Mouse (Mus musculus) limb, embryonic 10.5 days (tissue): ENCODE data around the gene Ldlrap1. TPM values are rescaled to one million over a fixed set of nuclear protein-coding genes. Genes with fewer than 3 reads are reported as not detected.

Experiments used
- DNase-seq: peaks from one replicate; pipeline ENCODE4 v3.0.0-alpha.2; 2017; ENCODE audit warnings: low spot score
- H3K27ac ChIP-seq: fragments of 300-500 bp; sonication (generic); 2 replicates; pipeline ENCODE4 v1.5.1; 2016; ENCODE audit warnings: mild to moderate bottlenecking
- H3K27me3 ChIP-seq: fragments of 300-500 bp; sonication (generic); 2 replicates; pipeline ENCODE4 v1.6.1; 2016; ENCODE audit warnings: low read depth, mild to moderate bottlenecking; ENCODE audit not compliant: poor library complexity, severe bottlenecking
- H3K36me3 ChIP-seq: fragments of 300-500 bp; sonication (generic); 2 replicates; pipeline ENCODE4 v1.6.1; 2016; ENCODE audit warnings: mild to moderate bottlenecking, moderate library complexity
- H3K4me1 ChIP-seq: fragments of 300-500 bp; sonication (generic); 2 replicates; pipeline ENCODE4 v1.6.1; 2016
- H3K4me3 ChIP-seq: fragments of 300-500 bp; sonication (generic); 2 replicates; pipeline ENCODE4 v1.5.1; 2016; ENCODE audit warnings: mild to moderate bottlenecking, moderate library complexity
- H3K9me3 ChIP-seq: fragments of 300-500 bp; sonication (generic); replicated peaks from 2 replicates; pipeline ENCODE4 v1.6.1; 2016; ENCODE audit warnings: mild to moderate bottlenecking
- WGBS: fragments of 180-500 bp; shearing (Covaris S2); methylation state at CpG from one replicate; pipeline ENCODE4 v1.1.7; 2016; 5-methylcytosine and 5-hydroxymethylcytosine counted together
- polyA plus RNA-seq: library from polyadenylated mRNA; unstranded; fragments of >200 nt; fragmentation: Nextera tagmentation; extraction: Ambion mirVana; gene quantifications from 2 replicates; pipeline ENCODE4 v1.2.1, GENCODE M21; 2016

The Ldlrap1 gene
- polyA plus RNA-seq, 1 experiment from 2014 or later: 20.4 TPM

DNA sequence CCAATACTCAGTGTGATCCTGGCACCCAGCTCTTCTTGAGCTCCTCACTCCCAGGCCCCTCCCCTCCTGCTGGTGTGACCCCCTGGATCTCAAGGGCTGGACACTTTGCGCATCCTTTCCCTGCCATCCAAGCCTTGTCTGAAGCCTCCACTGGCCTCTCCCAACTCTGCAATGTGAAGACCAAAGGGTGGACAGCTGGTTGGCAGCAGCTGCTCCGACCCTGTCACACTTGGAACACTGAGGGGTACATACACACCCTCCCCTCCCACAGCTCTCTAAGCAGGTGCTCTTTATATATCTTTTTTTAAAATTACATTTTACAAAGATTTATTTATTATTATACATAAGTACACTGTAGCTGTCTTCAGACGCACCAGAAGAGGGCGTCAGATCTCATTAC is 27.6 kb downstream of the Ldlrap1 start:
- no peak overlapping the region for H3K4me3 ChIP-seq
- H3K27me3 ChIP-seq: peaks cover 40% of the 10 kb centered on the region
- H3K4me1 ChIP-seq: peaks cover 49% of the 10 kb centered on the region
- 0 out of 2 replicates have a peak, but pooled peaks cover 2% of the 10 kb centered on the region for H3K36me3 ChIP-seq
- no peak for DNase-seq
- 89% methylated on average over 4 of the region's 4 CpGs for WGBS
- H3K27ac ChIP-seq: no peak overlapping the region
- no peaks in the 10 kb centered on the region for H3K9me3 ChIP-seq

DNA sequence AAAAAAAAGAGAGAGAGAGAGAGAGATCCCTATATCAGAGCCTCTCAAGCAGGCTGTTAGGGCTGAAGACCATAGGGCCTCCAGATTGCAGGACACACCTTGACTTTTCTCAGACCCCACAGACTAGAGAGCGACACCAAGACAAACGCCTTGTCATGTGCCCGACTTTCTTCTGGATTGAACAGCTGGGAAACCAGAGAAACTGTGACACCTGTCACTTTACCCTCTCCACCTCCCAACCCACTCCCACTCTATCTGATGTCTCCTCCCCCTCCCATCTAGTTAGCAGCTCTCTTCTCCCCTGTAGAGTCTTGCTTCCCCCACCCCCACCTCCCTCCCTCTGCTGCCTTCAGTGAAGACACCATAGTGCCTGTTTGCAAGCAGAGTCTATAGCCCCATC is 28.3 kb downstream of the Ldlrap1 start:
- Histone ChIP-seq H3K4me3 (no peak overlapping the region), H3K27ac (no peak overlapping the region), H3K9me3 (no peaks in the 10 kb centered on the region), H3K4me1 (peaks cover 56% of the 10 kb centered on the region), H3K27me3 (peaks cover 43% of the 10 kb centered on the region), H3K36me3 (no peaks in the 10 kb centered on the region)
- DNase-seq: no peak
- WGBS: 65% methylated on average over 3 of the region's 3 CpGs

DNA sequence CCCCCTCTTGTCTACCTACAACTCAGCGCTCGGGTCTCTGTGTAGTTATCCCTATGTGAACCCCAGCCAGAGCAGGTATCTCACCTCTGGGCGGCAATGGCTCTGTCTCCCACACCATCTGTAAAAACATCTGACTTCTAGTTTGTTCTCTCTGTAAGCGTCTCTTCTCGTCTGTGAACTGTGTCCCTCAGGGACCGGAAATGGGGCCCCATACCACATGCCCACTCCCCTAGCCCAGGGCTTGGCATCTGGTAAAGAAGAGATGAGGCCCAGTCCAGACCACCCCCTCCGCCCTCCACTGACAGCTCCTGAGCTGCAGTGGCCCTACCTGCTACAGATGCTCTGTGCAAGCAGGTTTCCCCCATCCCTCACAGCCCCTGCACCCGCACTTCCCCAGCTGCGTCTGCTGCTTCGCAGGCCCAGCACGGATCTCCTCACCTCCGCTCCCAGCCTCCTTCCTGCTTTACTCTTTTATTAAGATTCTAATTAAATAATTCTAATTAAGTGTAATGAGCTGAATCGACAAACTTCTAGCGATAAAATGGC is 30.4 kb downstream of the Ldlrap1 start:
- Histone ChIP-seq H3K27me3 (peaks cover 47% of the 10 kb centered on the region), H3K9me3 (no peaks in the 10 kb centered on the region), H3K4me3 (no peak overlapping the region), H3K4me1 (peaks cover 71% of the 10 kb centered on the region), H3K36me3 (no peaks in the 10 kb centered on the region), H3K27ac (peak overlapping the region; percentile 44; the same call in 1 of the 2 replicates)
- no peak for DNase-seq
- 61% methylated on average over 14 of the region's 14 CpGs for WGBS

DNA sequence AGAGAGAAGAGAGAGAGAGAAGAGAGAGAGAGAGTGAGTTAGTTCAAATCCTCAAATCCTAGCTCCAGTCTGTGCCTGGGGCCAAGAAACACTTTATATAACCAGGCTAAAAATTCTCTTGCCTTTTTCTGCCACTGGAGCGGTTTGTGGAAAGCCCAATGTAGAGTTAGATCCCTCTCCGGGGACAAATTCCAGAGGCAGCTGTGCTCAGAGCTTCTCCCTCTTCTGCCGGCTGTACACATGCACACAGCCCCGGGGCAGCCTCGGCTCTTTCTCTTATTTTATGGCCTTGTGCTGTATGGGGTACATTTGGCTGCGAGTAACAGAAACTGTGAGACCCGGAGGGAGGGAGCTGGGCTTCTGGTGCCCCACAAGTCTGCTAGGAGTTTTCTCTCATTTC is 31.7 kb downstream of the Ldlrap1 start:
- DNase-seq: no peak
- Histone ChIP-seq H3K36me3 (no peaks in the 10 kb centered on the region), H3K27ac (peak overlapping the region; percentile 44; the same call in 1 of the 2 replicates), H3K4me3 (no peak overlapping the region), H3K4me1 (peaks cover 63% of the 10 kb centered on the region), H3K9me3 (no peaks in the 10 kb centered on the region), H3K27me3 (peaks cover 54% of the 10 kb centered on the region)
- WGBS: 40% methylated on average over 7 of the region's 7 CpGs

DNA sequence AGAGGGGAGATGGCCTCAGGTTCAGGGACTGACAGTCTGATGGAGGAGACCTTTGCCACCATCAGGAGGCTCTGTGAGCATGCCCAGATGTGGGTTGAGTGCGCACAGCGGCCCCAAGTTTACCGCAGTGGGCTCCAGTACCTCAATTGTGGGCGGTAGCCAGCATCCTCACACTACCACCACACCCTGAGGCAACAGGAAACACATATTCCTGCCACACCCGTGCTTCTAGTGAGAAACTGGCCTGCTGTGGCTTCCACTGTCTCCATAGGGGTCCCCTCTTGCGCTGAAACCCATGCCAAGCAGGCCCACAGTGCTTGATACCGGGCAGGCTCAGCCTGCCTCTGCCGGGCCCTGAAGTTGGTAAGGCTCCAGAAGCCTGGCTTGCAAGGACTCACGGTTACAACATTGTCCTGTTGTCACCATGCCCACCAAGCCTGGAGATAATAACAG is 33.2 kb downstream of the Ldlrap1 start:
- H3K9me3 ChIP-seq: no peaks in the 10 kb centered on the region
- H3K4me3 ChIP-seq: peak overlapping the region; percentile 24; the same call in 1 of the 2 replicates
- H3K4me1 ChIP-seq: peaks cover 72% of the 10 kb centered on the region
- no peak for DNase-seq
- WGBS: 55% methylated on average over 9 of the region's 9 CpGs
- peak overlapping the region; percentile 64 for H3K27ac ChIP-seq
- H3K27me3 ChIP-seq: peaks cover 64% of the 10 kb centered on the region
- no peaks in the 10 kb centered on the region for H3K36me3 ChIP-seq

DNA sequence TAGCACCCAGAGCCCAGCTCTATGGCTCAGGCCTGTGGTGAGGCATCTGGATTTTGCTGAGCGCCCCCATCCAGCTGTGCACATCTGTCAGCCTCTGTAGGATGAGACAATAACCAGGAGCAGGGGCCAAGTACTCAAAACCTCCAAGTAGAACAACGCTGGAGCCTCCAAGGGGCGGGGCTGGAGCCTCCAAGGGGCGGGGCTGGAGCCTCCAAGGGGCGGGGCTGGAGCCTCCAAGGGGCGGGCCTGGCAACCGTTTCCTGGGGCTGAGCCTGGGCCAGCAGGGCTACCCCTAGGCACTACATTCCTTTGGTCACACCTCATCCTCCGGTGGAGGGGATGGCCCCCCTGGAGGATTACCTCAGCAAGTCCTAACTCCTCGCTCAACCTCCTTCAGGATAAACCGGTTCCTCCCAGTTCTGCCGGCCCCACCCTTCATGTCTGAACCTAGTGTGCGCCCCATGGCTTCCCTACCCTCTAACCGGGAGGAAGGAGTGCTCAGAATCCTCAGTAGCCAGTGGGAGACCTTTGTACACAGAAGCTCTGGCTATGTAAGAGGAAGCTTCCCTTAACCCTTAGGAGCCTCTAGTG is 33.7 kb downstream of the Ldlrap1 start:
- peak; percentile 64 for DNase-seq
- peak overlapping the region; percentile 64; the same call in 1 of the 2 replicates for H3K27ac ChIP-seq
- no peaks in the 10 kb centered on the region for H3K9me3 ChIP-seq
- WGBS: 5% methylated on average over 13 of the region's 13 CpGs
- H3K4me1 ChIP-seq: peaks cover 74% of the 10 kb centered on the region
- peak overlapping the region; percentile 24 for H3K4me3 ChIP-seq
- peaks cover 68% of the 10 kb centered on the region for H3K27me3 ChIP-seq
- H3K36me3 ChIP-seq: no peaks in the 10 kb centered on the region

DNA sequence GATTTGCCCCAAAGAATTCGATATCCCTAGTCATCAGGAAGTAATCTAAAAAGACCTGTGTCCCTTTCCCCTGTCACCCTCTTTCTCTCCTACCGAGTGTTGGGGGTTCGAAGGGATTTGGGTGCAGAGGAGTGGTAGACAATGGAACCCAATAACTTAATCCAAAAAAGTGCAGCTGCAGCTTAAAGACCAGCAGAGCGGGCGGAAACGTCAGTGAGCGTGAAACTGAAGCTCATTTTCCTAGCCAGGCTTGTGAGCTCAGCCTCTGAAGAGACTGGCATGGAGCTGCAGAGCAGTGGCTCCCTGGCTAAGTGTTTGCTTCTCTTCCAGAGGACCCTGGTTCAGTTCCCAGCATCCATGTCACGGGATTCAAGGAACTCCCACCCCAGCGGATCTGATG is 34.5 kb downstream of the Ldlrap1 start:
- Histone ChIP-seq H3K27ac (no peak overlapping the region), H3K27me3 (peaks cover 66% of the 10 kb centered on the region), H3K9me3 (no peaks in the 10 kb centered on the region), H3K4me1 (peaks cover 75% of the 10 kb centered on the region), H3K36me3 (no peaks in the 10 kb centered on the region), H3K4me3 (no peak overlapping the region)
- no peak for DNase-seq
- 66% methylated on average over 9 of the region's 9 CpGs for WGBS

DNA sequence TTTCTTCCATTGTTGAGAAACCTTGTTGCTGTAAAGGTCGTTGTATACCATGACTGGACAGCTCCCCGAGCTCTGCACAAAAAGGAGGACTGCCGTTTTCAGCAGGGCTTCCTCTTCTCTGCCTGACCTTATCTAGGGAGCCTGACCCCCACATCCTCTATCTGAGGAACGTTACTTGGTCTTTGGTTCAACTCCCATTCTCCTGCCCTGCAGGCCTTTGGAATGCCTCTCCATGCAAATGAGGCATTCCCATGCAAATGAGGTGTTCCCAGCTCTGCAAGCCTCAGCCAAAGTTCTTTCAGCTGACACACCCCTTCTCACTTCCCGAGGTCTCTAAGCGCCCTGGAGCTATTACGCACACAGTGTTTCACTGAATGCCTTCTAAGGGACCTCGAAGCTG is 37.7 kb downstream of the Ldlrap1 start:
- H3K27ac ChIP-seq: no peak overlapping the region
- no peak for DNase-seq
- H3K36me3 ChIP-seq: no peaks in the 10 kb centered on the region
- H3K4me1 ChIP-seq: peaks cover 52% of the 10 kb centered on the region
- 8% methylated on average over 8 of the region's 8 CpGs for WGBS
- no peaks in the 10 kb centered on the region for H3K9me3 ChIP-seq
- H3K27me3 ChIP-seq: peaks cover 47% of the 10 kb centered on the region
- no peak overlapping the region for H3K4me3 ChIP-seq

DNA sequence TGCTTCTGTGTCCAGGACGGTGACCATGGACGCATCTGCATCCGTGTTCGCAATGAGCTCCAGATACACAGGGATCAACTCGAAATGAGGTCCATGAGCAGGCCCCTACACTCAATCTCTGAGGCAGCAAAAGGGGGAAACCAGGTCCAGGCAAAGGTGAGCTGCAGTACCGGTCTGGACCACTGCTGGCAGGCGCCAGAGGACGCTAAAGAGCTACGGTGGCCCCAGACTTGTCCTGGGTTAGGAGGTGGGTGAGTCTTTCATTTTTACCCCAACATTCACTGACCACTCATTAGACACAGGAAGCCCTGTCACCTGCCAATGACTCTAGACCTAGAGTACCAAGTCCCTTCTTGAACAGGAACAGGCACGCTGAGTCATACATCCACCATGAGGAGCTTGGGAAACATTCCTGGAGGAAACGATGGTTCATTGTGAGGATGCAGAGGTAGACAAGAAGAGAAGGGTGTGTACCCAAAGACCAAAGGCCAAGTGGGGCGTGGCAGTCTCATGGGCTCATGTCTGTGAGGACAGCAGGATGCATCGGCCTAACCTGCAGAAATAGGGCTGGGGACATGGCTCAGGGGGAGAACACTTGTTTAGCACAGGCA is 42.0 kb downstream of the Ldlrap1 start:
- Histone ChIP-seq H3K9me3 (no peaks in the 10 kb centered on the region), H3K36me3 (no peaks in the 10 kb centered on the region), H3K4me1 (peaks cover 34% of the 10 kb centered on the region), H3K27me3 (peaks cover 21% of the 10 kb centered on the region), H3K27ac (no peak overlapping the region), H3K4me3 (no peak overlapping the region)
- WGBS: 72% methylated on average over 13 of the region's 13 CpGs
- no peak for DNase-seq

DNA sequence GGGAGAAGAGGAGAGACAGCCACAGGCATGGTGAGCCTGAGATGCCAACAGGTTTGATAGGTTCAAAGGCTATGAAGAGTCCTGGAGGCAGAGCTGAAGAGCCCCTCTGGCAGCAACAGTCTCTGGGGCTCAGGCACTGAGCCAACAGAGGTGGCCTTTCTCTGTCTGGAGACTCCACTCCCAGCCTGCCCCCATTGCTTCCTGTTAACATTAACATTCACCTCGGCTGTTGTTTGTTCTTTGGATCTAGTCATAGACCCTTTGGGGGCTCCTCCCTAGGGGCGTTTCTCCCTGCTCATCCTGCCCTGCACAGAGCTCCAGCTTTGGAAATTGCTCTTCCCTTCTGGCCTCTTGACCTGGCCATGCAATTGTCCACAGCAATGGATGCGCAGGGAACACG is 42.9 kb downstream of the Ldlrap1 start:
- WGBS: 51% methylated on average over 4 of the region's 4 CpGs
- H3K27ac ChIP-seq: no peak overlapping the region
- DNase-seq: no peak

DNA sequence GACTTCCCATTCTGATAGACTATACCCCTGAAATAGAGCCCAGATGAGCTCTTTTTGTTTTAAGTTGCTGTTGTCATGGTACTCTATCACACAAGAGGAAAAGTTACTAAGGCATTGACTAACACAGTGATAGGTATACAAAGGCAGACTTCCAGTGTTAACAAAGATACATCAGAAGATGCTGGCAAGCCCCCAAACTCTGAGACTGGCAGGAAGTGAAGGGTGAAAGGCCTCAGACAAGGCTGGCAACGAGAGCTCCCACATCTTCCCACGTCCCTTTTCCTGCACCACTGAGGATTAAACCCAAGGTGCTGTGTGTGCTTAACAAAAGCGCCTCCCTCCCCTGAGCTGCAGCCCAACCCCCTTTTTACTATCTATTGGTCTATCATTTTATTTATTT is 44.6 kb downstream of the Ldlrap1 start:
- 75% methylated on average over 3 of the region's 3 CpGs for whole genome bisulfite sequencing
- H3K9me3 ChIP-seq: no peaks in the 10 kb centered on the region
- no peaks in the 10 kb centered on the region for H3K27me3 ChIP-seq
- no peak overlapping the region for H3K27ac ChIP-seq
- no peak overlapping the region for H3K4me3 ChIP-seq
- no peak for DNase-seq
- no peaks in the 10 kb centered on the region for H3K36me3 ChIP-seq
- peaks cover 24% of the 10 kb centered on the region; the same call in 1 of the 2 replicates for H3K4me1 ChIP-seq

More for the DNA sequence above, 42.9 kb downstream of the Ldlrap1 start:
- Histone ChIP-seq H3K36me3 (no peaks in the 10 kb centered on the region), H3K9me3 (no peaks in the 10 kb centered on the region), H3K27me3 (peaks cover 12% of the 10 kb centered on the region), H3K4me3 (no peak overlapping the region), H3K4me1 (peaks cover 32% of the 10 kb centered on the region)

DNA sequence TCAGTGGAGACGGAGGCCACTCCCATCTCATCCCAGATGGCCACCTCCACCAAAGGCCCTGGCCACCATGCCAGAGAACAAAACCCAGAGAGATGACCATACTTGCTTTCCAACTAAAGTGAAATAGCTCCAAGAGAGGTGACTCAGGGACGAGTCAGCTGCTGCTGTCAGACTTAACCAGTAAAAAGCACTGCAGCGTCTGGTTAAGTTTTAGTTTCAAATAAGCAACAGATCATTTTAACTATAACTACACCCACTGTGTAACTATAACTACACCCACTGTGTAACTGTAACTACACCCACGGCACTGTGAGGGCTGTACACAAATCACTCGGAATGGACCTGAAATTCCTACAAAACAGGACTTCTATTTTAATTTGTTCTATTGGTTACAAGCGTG is 46.7 kb downstream of the Ldlrap1 start:
- DNase-seq: no peak
- Histone ChIP-seq H3K4me1 (peaks cover 16% of the 10 kb centered on the region; the same call in 1 of the 2 replicates), H3K27me3 (no peaks in the 10 kb centered on the region), H3K27ac (no peak overlapping the region), H3K4me3 (no peak overlapping the region), H3K9me3 (no peaks in the 10 kb centered on the region), H3K36me3 (no peaks in the 10 kb centered on the region)
- WGBS: 91% methylated on average over 6 of the region's 6 CpGs

DNA sequence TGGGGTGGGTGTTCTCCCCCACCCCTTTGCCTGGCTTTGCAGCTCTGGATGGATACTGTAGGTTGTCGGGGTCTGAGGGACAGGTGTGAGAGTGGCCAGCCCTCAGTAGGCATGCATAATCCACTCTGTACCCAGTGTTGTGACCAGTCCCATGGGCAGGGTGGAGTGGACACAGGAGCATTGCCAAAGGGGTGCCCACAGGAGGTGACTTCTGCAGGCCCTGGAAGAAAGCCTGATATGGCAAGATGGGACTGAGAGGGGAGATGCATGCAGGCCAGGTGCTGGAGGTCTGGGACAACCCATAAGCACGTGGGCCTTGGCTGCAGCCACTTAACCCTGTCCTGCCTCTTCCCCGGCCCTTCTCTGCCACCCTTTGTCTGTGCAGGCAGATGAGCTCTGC is 47.5 kb downstream of the Ldlrap1 start:
- no peak overlapping the region for H3K4me3 ChIP-seq
- 0 out of 2 replicates have a peak overlapping the region, but pooled peaks have one; percentile 3 for H3K27ac ChIP-seq
- H3K9me3 ChIP-seq: no peaks in the 10 kb centered on the region
- peaks cover 16% of the 10 kb centered on the region; the same call in 1 of the 2 replicates for H3K4me1 ChIP-seq
- no peaks in the 10 kb centered on the region for H3K27me3 ChIP-seq
- H3K36me3 ChIP-seq: no peaks in the 10 kb centered on the region
- DNase-seq: no peak
- WGBS: 66% methylated on average over 3 of the region's 3 CpGs
